Mouse (Mus musculus) bone marrow, adult 2 months (tissue): ENCODE data around the gene Pnmal1. TPM values are rescaled to one million over a fixed set of nuclear protein-coding genes. Genes with fewer than 3 reads are reported as not detected.

Experiments used
- H3K27ac ChIP-seq: fragments of 200-500 bp; 2 replicates; pipeline ENCODE4 v1.5.1; 2012; ENCODE audit warnings: low read depth, mild to moderate bottlenecking, control low read depth, inconsistent platforms, low read length; ENCODE audit not compliant: control insufficient read depth, poor library complexity, insufficient read depth
- H3K4me1 ChIP-seq: fragments of 200-500 bp; 2 replicates; pipeline ENCODE4 v1.6.1; 2011; ENCODE audit warnings: low read length; ENCODE audit not compliant: control insufficient read depth, insufficient read depth
- H3K4me3 ChIP-seq: fragments of 200-500 bp; replicated peaks from 2 replicates; pipeline ENCODE3; 2011; ENCODE audit warnings: mild to moderate bottlenecking, low read depth, low read length, control low read depth; ENCODE audit not compliant: control insufficient read depth
- CTCF ChIP-seq: fragments of 200-500 bp; IDR thresholded peaks from 2 replicates; pipeline ENCODE4 v1.5.1; 2011; ENCODE audit warnings: low read length, control low read depth; ENCODE audit not compliant: control insufficient read depth, insufficient read depth
- POLR2A ChIP-seq: fragments of 200-500 bp; IDR thresholded peaks from 2 replicates; pipeline ENCODE4 v1.6.1; 2011; ENCODE audit warnings: low read depth, mild to moderate bottlenecking, control low read depth, low read length, borderline replicate concordance; ENCODE audit not compliant: control insufficient read depth
- WGBS: fragments of 180-500 bp; shearing (Covaris S2); methylation state at CpG from one replicate; pipeline ENCODE4 v1.1.7; 2018; 5-methylcytosine and 5-hydroxymethylcytosine counted together
- polyA plus RNA-seq: library from polyadenylated mRNA; stranded (reverse); fragments of >200 nt; gene quantifications from 2 replicates; pipeline ENCODE4 v1.2.4, GENCODE M21; 2011; ENCODE audit warnings: low replicate concordance; ENCODE audit not compliant: missing spikeins, insufficient read depth, insufficient read length

The Pnmal1 gene
- polyA plus RNA-seq, 1 experiment = not detected

GRCm38 (mm10) chr7:16916342-16917265, 42.9 kb upstream of the Pnmal1 start:
- H3K4me1 ChIP-seq = peaks cover 4% of the 10 kb centered on the region
- WGBS = 76% methylated on average over 30 of the region's 30 CpGs
- TF ChIP-seq CTCF = no peak
- no peak for TF ChIP-seq POLR2A
- no peak overlapping the region for H3K27ac ChIP-seq
- no peak overlapping the region for H3K4me3 ChIP-seq

DNA sequence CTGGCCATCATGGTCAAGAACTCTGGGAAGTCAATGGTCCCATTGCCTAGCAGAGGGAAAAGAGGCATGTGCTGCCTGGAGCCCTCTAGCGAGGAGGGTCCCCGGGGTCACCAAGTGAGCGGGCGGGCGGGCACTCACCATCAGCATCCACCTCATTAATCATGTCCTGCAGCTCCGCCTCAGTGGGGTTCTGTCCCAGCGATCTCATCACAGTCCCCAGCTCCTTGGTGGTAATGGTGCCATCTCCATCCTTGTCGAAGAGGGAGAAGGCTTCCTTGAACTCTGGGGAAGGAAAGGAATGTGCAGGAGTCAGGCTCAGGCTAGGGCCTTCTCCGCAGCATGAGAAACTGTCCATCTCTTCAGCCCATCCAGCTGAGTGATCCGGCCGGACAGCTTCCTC, 42.0 kb upstream of the Pnmal1 start:
- no peak for TF ChIP-seq CTCF
- TF ChIP-seq POLR2A = no peak
- no peak overlapping the region for H3K4me3 ChIP-seq
- peaks cover 4% of the 10 kb centered on the region for H3K4me1 ChIP-seq
- 93% methylated on average over 11 of the region's 11 CpGs for WGBS
- H3K27ac ChIP-seq = no peak overlapping the region

DNA sequence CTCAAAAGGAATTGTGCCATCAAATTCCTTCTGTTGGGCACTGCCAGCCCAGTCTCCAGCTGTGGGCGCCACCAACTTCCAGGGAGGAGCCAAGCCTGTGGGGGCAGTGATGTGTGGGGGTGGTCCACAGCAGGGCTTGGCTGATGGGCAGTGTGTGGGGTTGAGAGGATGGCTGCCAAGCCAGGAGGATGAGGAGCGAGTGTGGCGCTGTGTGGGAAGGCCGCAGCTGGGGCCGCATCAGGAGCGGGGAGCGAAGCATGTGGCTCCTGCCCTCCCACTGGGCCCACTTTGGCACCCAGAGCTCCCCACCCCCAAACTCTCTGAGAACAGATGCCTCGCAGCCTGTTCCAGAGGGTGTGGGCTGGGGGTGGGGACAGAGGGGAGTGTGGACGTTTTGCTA, 41.5 kb upstream of the Pnmal1 start:
- peaks cover 7% of the 10 kb centered on the region for H3K4me1 ChIP-seq
- no peak overlapping the region for H3K4me3 ChIP-seq
- H3K27ac ChIP-seq = no peak overlapping the region
- WGBS = 92% methylated on average over 9 of the region's 9 CpGs
- TF ChIP-seq CTCF = no peak
- no peak for TF ChIP-seq POLR2A

GRCm38 (mm10) chr7:16918670-16919069, 40.8 kb upstream of the Pnmal1 start:
- Histone ChIP-seq H3K4me1 (peaks cover 7% of the 10 kb centered on the region), H3K27ac (no peak overlapping the region)

GRCm38 (mm10) chr7:16919395-16920149, 39.9 kb upstream of the Pnmal1 start:
- peaks cover 7% of the 10 kb centered on the region for H3K4me1 ChIP-seq
- TF ChIP-seq POLR2A (no peak), CTCF (no peak)
- 49% methylated on average over 13 of the region's 13 CpGs for WGBS

More at GRCm38 (mm10) chr7:16918670-16919069, 40.8 kb upstream of the Pnmal1 start:
- WGBS = 79% methylated on average over 3 of the region's 3 CpGs
- TF ChIP-seq CTCF (no peak), POLR2A (no peak)
- no peak overlapping the region for H3K4me3 ChIP-seq

DNA sequence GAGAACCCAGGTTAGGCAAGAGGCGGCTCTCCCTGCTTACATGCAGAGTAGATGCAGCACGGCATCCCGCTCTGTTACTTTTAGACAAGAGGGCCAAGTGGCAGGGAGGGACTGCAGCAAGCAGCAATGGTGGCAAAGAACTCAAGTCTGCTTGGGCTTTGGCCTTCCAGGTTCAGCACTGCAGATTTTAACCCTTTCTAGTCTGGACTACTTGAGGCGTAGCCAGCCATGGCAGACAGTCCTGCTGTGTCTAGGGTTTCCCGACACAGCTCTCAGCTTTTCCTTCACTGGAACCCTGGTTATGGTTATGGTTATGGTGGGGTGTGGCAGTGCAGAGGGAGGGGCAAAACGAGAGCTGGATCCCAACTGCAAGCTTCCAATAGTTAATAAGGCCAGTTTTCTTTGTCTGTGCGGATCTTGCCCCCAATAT, 39.3 kb upstream of the Pnmal1 start:
- Histone ChIP-seq H3K4me3 (no peak overlapping the region), H3K4me1 (peaks cover 7% of the 10 kb centered on the region), H3K27ac (no peak overlapping the region)
- WGBS = 86% methylated on average over 7 of the region's 7 CpGs
- TF ChIP-seq POLR2A (no peak), CTCF (no peak)

More at GRCm38 (mm10) chr7:16919395-16920149, 39.9 kb upstream of the Pnmal1 start:
- Histone ChIP-seq H3K4me3 (no peak overlapping the region), H3K27ac (no peak overlapping the region; the same call in 1 of the 2 replicates)

DNA sequence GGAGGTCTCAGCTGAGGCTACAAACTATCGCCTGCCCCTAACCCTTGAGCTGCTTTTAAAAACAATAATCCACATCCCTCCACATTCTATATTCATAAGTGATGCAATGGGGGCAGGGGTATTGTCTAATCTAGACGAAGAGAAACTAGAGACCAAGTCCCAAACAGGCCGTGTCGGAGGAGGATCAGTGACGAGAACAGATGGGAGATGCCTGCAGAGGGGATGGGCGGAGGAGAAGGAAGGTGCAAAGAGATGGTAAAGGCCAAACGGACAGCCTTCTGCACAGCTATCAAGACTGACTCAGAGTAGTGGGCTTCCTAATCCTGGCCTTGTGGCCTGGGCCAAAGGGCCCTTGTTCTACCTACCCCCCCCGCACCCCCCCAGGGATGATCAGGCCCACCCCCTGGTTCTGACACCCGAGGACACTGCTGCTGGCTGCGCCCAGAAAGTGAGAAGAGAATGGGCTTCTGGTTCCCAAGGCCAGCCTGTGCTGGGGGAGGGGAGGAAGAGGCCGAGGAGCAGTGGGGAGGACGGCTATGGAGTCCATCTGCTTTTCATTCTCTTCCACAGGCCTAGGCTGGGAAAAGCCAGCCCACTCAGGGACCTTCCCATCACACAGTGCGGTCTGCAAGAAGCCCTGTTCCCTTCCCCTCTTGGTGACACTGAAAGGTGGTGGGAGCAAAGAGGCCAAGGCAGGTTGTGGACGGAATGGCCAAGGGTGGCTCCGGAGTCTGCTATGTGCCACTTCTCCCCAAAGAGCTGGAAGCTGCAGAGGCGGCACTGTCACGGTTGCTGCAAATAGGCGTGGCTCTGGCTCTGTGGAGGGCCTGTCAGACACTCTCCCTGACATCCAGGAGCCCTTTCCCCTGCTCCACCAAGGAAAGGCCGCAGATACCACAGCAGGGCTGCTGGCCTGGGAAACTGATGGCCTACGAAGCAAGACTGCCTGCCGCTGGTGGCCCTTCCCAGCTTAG, 38.4 kb upstream of the Pnmal1 start:
- H3K27ac ChIP-seq = no peak overlapping the region
- peaks cover 7% of the 10 kb centered on the region for H3K4me1 ChIP-seq
- WGBS = 81% methylated on average over 21 of the region's 21 CpGs
- no peak overlapping the region for H3K4me3 ChIP-seq
- TF ChIP-seq POLR2A (no peak), CTCF (no peak)

- Histone ChIP-seq H3K4me3 (no peak overlapping the region), H3K27ac (no peak overlapping the region), H3K4me1 (peaks cover 7% of the 10 kb centered on the region)
- 46% methylated on average over 6 of the region's 6 CpGs for WGBS
- TF ChIP-seq POLR2A (no peak), CTCF (no peak)
Measured at GRCm38 (mm10) chr7:16921881-16922335, 37.6 kb upstream of the Pnmal1 start.
